Mouse (Mus musculus) left cerebral cortex, adult 8-10 months (tissue): ENCODE data around the gene Dus3l. TPM values are rescaled to one million over a fixed set of nuclear protein-coding genes. Genes with fewer than 3 reads are reported as not detected.

Experiments used
- DNase-seq, 2 experiments: peaks; one replicate each; pipeline ENCODE4 v3.0.0; 2022; ENCODE audit warnings: low spot score in 2 of 2
- total RNA-seq, 4 experiments: library from RNA; stranded (reverse); gene quantifications; 2 replicates each; pipeline ENCODE4 v1.2.4; 2022

Gene Dus3l
- total RNA-seq, 4 experiments from 2014 or later, result 60.1 to 66.1 (median 60.8) TPM

DNA sequence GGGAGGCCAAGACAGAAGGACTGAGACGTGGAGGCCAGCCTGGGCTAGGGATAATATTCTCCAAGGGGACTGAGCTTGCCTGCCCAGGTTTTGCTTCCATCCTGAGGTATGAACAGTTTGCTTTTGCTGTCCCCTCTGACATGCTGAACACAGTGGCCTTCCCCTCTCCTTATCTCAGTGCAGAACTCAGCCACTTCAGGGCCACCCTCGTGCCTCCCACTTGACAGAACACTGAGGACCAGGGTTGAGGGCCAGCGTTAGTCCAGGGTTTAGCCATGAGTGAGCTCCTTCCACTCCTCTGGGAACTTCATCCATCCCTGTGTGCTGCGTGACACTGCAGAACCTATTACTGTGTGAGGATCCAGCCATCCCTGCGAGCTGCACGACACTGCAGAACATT lies 24.7 kb downstream of the Dus3l start:
- no peak for DNase-seq

DNA sequence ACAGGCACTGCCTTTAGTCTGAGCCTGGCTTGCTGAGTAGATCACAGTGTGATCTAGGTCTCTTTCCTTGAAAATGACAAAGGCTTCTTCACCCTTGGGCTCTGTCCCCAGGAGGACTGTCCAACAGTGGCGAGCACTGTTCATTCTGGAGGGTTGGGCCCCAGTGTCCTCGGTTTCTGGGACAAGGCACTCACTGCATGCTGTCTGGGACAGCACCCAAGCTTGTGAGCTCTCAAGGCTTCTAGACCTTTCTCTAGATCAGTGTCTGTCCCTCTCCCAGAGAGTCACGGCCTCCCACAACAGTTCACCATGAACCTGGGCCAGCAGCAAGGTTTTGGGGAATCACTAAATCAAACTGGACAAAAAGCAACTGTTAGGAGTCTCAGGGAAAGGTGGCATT lies 28.0 kb downstream of the Dus3l start:
- no peak for DNase-seq

DNA sequence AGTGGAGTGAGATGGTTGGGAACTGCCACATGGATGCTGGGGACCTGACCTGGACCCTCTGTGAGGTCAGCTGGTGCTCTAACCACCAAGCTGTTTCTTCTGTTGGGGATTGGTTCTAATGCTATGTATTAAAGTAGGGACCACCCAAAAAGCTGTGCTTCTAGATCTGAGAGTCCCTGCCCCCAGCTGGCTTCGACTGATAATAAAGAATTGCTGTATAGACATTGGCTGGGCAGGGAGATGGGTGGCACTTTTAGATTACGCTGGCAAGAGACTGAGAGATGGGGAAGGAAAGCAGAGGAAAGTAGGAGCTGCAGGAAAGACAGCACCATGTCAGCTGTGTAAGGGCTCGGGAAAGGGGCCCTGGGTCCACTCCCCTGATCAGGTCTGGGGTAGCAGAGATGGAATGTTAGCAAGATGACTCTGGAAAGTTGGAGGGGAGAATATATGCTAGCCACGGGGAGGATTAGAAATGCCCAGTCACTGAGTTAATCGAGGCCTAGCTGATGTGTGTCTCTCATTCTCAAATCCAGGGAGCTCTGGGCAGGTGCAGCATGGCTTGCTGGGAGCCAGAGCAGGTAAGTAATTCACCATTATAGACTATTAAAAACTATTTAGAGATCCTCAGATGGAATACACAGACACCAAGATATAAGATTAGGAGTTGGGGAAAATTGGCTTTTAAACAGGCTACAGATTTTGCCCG lies 29.2 kb downstream of the Dus3l start:
- DNase-seq, result no peak

DNA sequence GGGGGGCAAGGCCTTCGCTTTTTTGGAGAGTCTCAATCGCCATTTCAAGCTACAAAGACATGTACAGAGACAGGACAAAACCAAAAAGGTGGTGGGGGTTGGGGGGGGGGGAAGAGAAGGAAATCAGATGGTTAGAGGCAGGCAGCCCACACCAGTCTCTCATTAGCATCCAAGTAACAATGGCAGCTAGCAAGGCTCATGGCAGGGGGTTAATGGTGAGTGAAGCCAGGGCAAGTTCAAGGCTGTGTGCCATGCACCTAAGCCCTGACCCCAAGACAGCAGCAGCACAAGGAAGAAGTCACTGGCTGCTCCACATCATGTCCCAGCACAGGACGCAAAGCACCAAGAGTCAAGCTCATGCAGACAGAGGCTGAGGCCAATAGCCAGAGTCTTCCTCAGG lies 34.7 kb downstream of the Dus3l start:
- no peak for DNase-seq

DNA sequence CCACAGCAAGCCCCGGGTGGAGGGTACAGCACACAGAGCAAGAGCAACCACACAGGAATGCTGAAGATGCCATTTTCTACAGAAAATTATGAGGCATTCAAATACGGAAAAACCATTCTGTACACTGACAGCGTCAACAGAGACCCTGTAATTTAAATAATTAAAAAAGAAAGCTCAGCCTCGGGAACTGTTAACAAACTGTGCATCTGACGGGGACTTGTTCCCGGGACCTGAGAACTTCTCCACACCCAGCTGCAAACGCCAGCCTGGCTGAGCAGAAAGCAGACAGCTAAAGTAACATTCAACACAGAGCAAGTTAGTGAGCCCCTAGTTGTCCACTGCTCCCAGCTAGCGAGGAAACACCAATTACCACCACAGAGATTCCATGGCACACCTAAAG lies 37.5 kb downstream of the Dus3l start:
- DNase-seq, result no peak

DNA sequence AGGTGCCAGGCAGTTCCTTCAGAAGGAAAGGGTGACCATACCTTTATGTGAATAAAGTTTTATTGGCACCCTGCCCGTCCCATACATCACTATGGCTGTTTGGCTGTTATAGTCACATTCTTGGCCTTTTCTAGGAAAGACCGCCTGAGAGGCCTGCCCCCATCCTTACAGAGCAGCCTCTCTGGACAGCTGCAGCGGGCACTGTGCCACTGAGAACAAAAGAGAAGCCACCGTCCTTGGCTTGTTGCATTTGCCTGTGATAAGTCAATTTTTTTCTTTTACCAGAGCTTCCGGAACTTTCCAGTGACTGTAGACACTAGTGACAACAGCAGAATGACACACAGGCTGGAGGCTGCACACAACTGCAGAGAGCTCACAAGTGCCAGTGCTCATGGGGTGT lies 40.4 kb downstream of the Dus3l start:
- no peak for DNase-seq

DNA sequence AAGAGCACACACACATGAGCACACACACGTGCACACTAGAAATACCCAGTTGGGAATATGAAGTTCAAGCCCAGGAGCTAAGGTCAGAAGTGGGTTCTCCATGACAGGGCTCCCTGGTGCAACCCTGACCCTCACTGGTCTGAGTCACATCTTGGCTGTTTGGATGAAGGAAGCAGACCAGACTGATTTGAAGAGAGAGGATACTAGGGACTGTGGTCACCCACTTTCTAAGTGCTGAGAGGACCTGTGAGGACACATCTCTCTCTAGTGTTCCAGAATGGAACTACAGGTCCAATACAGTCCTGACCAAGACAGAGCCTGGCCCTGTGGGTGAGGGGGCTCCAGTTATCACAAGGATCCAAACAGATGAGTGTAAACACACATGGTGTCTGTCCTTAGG lies 41.2 kb downstream of the Dus3l start:
- DNase-seq, result no peak

DNA sequence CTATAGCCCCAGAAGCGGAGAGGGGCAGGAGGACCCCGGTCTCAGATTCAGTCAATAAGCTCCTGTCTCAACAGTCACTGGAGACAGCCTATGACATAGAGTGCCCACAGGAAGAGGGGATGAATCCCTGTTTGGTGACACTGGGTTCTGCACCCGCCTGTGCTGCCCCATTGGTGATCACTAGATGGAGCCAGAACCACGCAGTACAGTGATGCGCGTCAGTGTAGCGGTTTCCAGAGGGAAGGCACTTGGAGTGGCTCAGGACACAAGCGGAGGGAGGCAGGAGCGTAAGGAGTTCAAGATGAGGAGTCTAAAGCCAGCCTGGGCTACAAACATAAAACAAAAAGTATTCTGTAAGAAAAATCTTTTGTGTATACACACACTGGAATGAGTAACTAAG lies 44.0 kb downstream of the Dus3l start:
- peak; percentile 55 to 70 for DNase-seq

DNA sequence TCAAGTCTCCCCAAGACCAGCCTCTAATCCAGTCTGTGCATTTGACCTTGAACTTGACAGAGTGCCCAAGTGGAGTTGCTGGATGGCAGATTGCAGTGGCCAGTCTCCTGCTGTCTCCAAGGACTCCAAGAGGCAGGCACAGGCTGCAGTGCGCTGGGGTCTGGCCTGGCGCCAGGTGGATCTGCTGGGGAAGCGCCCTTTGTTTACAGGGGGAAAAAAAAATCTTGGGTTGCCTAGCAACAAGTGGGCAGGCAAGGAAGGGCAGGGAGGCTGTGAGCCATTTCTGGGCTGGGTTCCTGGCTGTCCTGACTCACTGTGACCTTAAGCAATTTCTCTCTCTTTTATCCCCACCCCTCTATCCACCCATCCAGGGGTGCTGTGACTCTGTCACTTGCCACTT lies 45.7 kb downstream of the Dus3l start:
- DNase-seq, result peak; percentile 42 to 79

DNA sequence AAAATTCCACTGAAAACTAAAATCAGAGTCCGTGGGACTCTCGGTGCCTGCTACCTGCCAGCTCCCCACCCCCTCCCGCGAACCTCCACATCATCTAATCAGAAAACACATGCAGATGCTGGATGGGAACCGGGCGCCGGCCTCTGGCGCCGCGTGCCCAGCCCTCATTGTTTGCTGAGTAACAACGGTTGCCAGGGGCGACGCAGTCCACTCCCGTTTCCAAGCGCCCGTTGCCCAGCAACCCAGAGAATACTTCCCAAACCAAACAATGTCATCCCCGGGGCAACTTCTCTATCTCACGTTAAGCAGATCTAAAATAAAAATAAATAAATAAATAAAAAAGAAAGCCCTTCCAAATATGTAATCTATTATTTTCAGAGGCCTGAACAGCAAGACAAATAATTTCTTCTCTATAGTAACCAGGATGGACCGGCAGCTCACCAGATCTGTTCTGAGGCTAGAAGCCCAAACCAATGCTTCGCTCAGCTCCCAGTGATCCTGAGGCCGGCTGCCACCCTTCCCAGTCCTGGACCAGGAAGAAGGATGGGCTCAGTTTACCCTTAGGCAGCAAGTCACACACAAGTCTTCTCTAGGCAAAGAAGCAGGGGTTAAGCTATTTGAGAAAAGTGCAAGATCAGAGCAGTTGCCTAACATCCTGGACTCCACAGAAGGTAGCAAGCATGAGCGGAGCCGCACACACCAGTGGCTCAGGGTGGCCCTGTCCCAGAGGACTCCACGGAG lies 49.9 kb downstream of the Dus3l start:
- DNase-seq, result peak; percentile 43 to 79

DNA sequence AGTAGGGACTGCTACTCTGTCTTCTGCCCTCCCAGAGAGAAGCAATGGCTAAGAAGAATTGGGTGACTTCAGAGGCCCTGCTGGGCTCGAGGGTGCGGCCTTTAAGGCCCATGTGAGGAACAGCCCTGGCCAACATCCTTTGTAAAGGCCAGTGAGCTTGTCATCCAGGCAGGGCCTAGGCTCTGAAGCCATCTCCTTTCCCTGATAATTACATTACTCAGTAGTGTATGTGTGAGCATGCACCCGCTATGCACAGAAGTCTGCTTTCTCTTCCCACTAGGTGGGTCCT lies 50.4 kb downstream of the Dus3l start:
- no peak for DNase-seq

DNA sequence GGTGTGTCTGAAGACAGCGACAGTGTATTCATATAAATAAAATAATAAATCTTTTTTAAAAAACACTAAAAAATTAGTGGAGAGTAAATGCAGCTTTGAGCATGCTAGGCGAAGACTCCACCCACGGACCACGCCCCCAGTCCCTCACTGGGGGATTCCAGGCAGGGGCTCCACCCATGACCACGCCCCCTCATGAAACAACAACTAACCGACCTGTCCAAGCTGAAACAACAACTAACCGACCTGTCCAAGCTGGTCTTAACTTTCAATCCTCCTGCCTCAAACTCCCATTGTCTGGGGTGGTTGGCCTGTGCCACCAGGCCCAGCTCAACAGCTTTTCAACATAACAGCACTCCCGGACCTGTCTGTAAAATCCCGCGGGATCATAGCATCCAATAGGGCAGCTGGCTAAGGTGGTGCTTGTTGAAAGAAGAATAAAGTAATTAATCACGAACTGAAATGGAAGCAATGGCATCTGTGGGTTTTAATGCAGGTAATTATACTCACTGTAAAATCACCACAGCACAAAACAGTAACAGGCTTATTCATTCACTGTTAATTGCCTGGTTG lies 53.6 kb downstream of the Dus3l start:
- no peak for DNase-seq

DNA sequence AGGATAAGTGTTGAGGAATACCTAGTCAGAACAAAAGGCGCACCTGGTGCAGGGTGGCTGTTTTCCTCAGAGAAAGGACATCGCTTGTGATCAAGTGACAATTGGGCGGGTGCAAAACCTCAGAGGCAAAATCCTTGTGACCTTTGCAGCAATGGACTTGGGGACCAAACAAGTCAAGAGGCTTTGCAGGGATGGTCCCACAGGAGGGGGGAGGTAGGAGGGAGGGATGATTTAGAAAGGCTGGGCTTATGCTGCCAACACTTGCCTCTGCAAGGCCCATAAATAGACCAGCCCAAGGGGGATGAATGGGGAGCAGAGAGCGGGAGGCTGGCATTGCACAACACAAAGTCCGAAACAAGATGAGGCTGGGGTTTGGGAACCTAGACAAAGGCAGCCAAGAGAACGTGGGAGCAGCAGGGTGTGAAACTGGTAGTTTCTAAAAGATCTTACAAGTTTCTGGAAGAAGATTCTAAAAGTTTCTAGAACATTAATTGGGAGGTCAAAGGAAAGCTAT lies 54.5 kb downstream of the Dus3l start:
- DNase-seq, result no peak

Other genes with a start within 250 kb of the Dus3l start
- 1 to 10 TPM; 1.1 to 1.8 (median 1.4) TPM for gene Gm20219, start 210.4 kb upstream of the Dus3l start, total RNA-seq
- gene Safb2, start 180.2 kb upstream of the Dus3l start, total RNA-seq, result 100 to 1,000 TPM; 102 to 133 (median 112) TPM
- gene Safb, start 179.9 kb upstream of the Dus3l start, total RNA-seq, result 100 to 1,000 TPM; 131 to 154 (median 146) TPM
- 100 to 1,000 TPM; 147 to 180 (median 158) TPM for gene 2410015M20Rik, start 155.0 kb upstream of the Dus3l start, total RNA-seq
- 100 to 1,000 TPM; 351 to 461 (median 392) TPM for gene Rpl36, start 151.3 kb upstream of the Dus3l start, total RNA-seq
- 10 to 100 TPM; 52.3 to 61.3 (median 59.0) TPM for gene Lonp1, start 137.9 kb upstream of the Dus3l start, total RNA-seq
- gene Catsperd, start 136.6 kb upstream of the Dus3l start, total RNA-seq, result 1 to 10 TPM in 2 of 4 experiments, under 1 TPM in 2; 0.79 to 1.7 (median 1.0) TPM
- 10 to 100 TPM; 85.9 to 91.2 (median 88.2) TPM for gene Ranbp3, start 91.5 kb upstream of the Dus3l start, total RNA-seq
- 100 to 1,000 TPM; 185 to 224 (median 208) TPM for gene Ndufa11, start 47.0 kb upstream of the Dus3l start, total RNA-seq
- gene Vmac, start 46.7 kb upstream of the Dus3l start, total RNA-seq, result 10 to 100 TPM; 10.4 to 15.7 (median 13.8) TPM
- gene Nrtn, start 7.2 kb upstream of the Dus3l start, total RNA-seq, result 1 to 10 TPM; 4.0 to 4.5 (median 4.2) TPM
- 1 to 10 TPM in 2 of 4 experiments, under 1 TPM in 2; 0.78 to 1.2 (median 0.99) TPM for gene Prr22, start 5.5 kb downstream of the Dus3l start, total RNA-seq
- 1 to 10 TPM; 2.1 to 4.1 (median 3.1) TPM for gene Rfx2, start 66.3 kb downstream of the Dus3l start, total RNA-seq
- gene Acsbg2, start 109.7 kb downstream of the Dus3l start, total RNA-seq, result not detected
- gene 1700061G19Rik, start 110.7 kb downstream of the Dus3l start, total RNA-seq, result under 1 TPM; 0.13 to 0.22 (median 0.17) TPM
- 10 to 100 TPM; 67.0 to 82.3 (median 70.8) TPM for gene Mllt1, start 170.7 kb downstream of the Dus3l start, total RNA-seq
- gene Acer1, start 217.4 kb downstream of the Dus3l start, total RNA-seq, result not detected
- gene Clpp, start 225.5 kb downstream of the Dus3l start, total RNA-seq, result 10 to 100 TPM; 60.6 to 69.6 (median 65.4) TPM
- 10 to 100 TPM; 24.4 to 27.2 (median 26.1) TPM for gene Alkbh7, start 232.6 kb downstream of the Dus3l start, total RNA-seq
- gene Pspn, start 235.3 kb downstream of the Dus3l start, total RNA-seq, result not detected
- gene Gtf2f1, start 246.5 kb downstream of the Dus3l start, total RNA-seq, result 10 to 100 TPM; 65.0 to 65.5 (median 65.2) TPM
- under 1 TPM in 3 of 4 experiments, not detected in 1; 0.48 to 0.65 (median 0.53) TPM for gene Gm17949, start 246.7 kb downstream of the Dus3l start, total RNA-seq